Mouse (Mus musculus) heart, postnatal 0 days (tissue): Measurements from ENCODE around the gene Gm49394. TPM values are rescaled to one million over a fixed set of nuclear protein-coding genes. Genes with fewer than 3 reads are reported as not detected.
A peak's percentile ranks its signal among the peaks of the same experiment; 100 is the strongest.

Experiments
- ATAC-seq: fragments of 200-750 bp; cut with Nextera tagmentation; 2 replicates; pipeline ENCODE4 v1.8.0; 2017; ENCODE audit warnings: low read depth, moderate number of reproducible peaks, moderate library complexity; ENCODE audit not compliant: insufficient read depth
- DNase-seq: peaks from one replicate; pipeline ENCODE4 v3.0.0-alpha.2; 2016; ENCODE audit warnings: low spot score
- H3K27ac ChIP-seq: fragments of 300-500 bp; sonication (generic); 2 replicates; pipeline ENCODE4 v1.5.1; 2014; ENCODE audit warnings: low read depth, mild to moderate bottlenecking
- H3K27me3 ChIP-seq: fragments of 300-500 bp; sonication (generic); 2 replicates; pipeline ENCODE4 v1.6.1; 2014; ENCODE audit warnings: low read length, mixed read lengths; ENCODE audit not compliant: control insufficient read depth, insufficient read depth
- H3K36me3 ChIP-seq: fragments of 300-500 bp; sonication (generic); replicated peaks from 2 replicates; pipeline ENCODE4 v1.6.1; 2014; ENCODE audit warnings: low read length, mixed read lengths; ENCODE audit not compliant: control insufficient read depth, insufficient read depth
- H3K4me1 ChIP-seq: fragments of 300-500 bp; sonication (generic); 2 replicates; pipeline ENCODE4 v1.6.1; 2014; ENCODE audit warnings: antibody characterized with exemption; ENCODE audit not compliant: control insufficient read depth, insufficient read depth
- H3K4me2 ChIP-seq: fragments of 300-500 bp; sonication (generic); 2 replicates; pipeline ENCODE4 v1.6.1; 2014; ENCODE audit warnings: low read depth, mild to moderate bottlenecking, low read length, moderate library complexity
- H3K4me3 ChIP-seq: fragments of 300-500 bp; sonication (generic); 2 replicates; pipeline ENCODE4 v1.5.1; 2014; ENCODE audit warnings: low read depth, low read length
- H3K9ac ChIP-seq: fragments of 300-500 bp; sonication (generic); replicated peaks from 2 replicates; pipeline ENCODE4 v1.6.1; 2014; ENCODE audit warnings: low read depth, low read length, mixed read lengths
- H3K9me3 ChIP-seq: fragments of 300-500 bp; sonication (generic); replicated peaks from 2 replicates; pipeline ENCODE4 v1.6.1; 2016; ENCODE audit warnings: low read length; ENCODE audit not compliant: control insufficient read depth
- CTCF ChIP-seq: IDR thresholded peaks from 2 replicates; pipeline ENCODE4 v1.5.1; 2016; ENCODE audit warnings: antibody characterized with exemption, control low read depth, low read depth
- EP300 ChIP-seq: IDR thresholded peaks from 2 replicates; pipeline ENCODE4 v1.6.1; 2016; ENCODE audit warnings: antibody characterized with exemption, low read depth
- WGBS: fragments of 180-500 bp; shearing (Covaris S2); extraction: QIAGEN DNeasy Blood & Tissue Kit; methylation state at CpG from one replicate; pipeline ENCODE4 v1.1.7; 2014; 5-methylcytosine and 5-hydroxymethylcytosine counted together
- polyA plus RNA-seq: library from polyadenylated mRNA; unstranded; fragments of >200 nt; fragmentation: Nextera tagmentation; extraction: Ambion mirVana; gene quantifications from 2 replicates; pipeline ENCODE4 v1.2.1, GENCODE M21; 2015
- total RNA-seq: library from RNA; depleted of rRNA; stranded (reverse); fragments of >200 nt; gene quantifications from 2 replicates; pipeline ENCODE4 v1.2.3, GENCODE M21; 2014; ENCODE audit warnings: low replicate concordance

The Gm49394 gene
- total and polyA plus RNA-seq, 2 experiments from 2014 or later: not detected

GRCm38 (mm10) chr7:142661811-142662210 lies 7.9 kb downstream of the Gm49394 start:
- no peak for TF ChIP-seq CTCF
- no peak for TF ChIP-seq EP300
- ATAC-seq (no peak), DNase-seq (no peak)
- Histone ChIP-seq H3K9ac (peak overlapping the region; percentile 67; the same call in 1 of the 2 replicates), H3K27me3 (peaks cover 89% of the 10 kb centered on the region), H3K4me2 (peak overlapping the region; percentile 73), H3K4me3 (no peak overlapping the region), H3K27ac (peak overlapping the region; percentile 86; the same call in 1 of the 2 replicates), H3K36me3 (no peaks in the 10 kb centered on the region), H3K9me3 (no peaks in the 10 kb centered on the region), H3K4me1 (no peaks in the 10 kb centered on the region)

GRCm38 (mm10) chr7:142661046-142661445 lies 8.7 kb downstream of the Gm49394 start:
- Histone ChIP-seq H3K27ac (peak overlapping the region; percentile 86), H3K4me3 (peak overlapping the region; percentile 63), H3K4me1 (no peaks in the 10 kb centered on the region), H3K36me3 (no peaks in the 10 kb centered on the region), H3K9ac (peak overlapping the region; percentile 67), H3K4me2 (peak overlapping the region; percentile 73), H3K27me3 (peaks cover 91% of the 10 kb centered on the region), H3K9me3 (no peaks in the 10 kb centered on the region)
- DNase-seq (peak; percentile 45), ATAC-seq (0 out of 2 replicates have a peak, but pooled peaks have one; percentile 3)
- no peak for TF ChIP-seq CTCF
- TF ChIP-seq EP300: no peak
- WGBS: 3% methylated on average over 25 of the region's 25 CpGs

DNA sequence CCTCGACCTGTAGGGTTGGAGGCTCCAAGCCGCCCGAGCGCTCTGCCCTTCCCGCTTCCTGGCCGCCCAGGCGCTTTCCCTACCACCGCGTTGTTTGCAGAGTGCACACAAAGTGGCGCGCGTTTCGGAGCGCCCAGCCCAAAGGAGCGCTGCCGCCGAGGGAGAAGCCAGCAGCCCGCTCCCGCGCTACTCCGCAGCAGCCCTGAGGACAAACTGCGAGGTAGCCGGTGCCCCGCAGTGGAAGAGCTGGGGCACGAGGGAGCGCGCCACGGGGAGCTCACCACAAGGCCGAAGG lies 9.1 kb downstream of the Gm49394 start:
- Histone ChIP-seq H3K9ac (peak overlapping the region; percentile 67), H3K4me1 (no peaks in the 10 kb centered on the region), H3K27me3 (peaks cover 90% of the 10 kb centered on the region), H3K27ac (peak overlapping the region; percentile 86), H3K36me3 (no peaks in the 10 kb centered on the region), H3K4me3 (peak overlapping the region; percentile 63), H3K4me2 (peak overlapping the region; percentile 73), H3K9me3 (no peaks in the 10 kb centered on the region)
- ATAC-seq (no peak), DNase-seq (no peak)
- WGBS: 1% methylated on average over 29 of the region's 29 CpGs
- no peak for TF ChIP-seq EP300
- no peak for TF ChIP-seq CTCF

GRCm38 (mm10) chr7:142659767-142660650 lies 9.7 kb downstream of the Gm49394 start:
- TF ChIP-seq EP300 (no peak), CTCF (no peak)
- DNase-seq (no peak), ATAC-seq (peak; percentile 8; the same call in 1 of the 2 replicates)
- H3K4me1 ChIP-seq: no peaks in the 10 kb centered on the region
- H3K9me3 ChIP-seq: no peaks in the 10 kb centered on the region
- H3K36me3 ChIP-seq: peaks cover 3% of the 10 kb centered on the region; the same call in 1 of the 2 replicates
- H3K4me3 ChIP-seq: peak overlapping the region; percentile 63
- peak overlapping the region; percentile 73 for H3K4me2 ChIP-seq
- peak overlapping the region; percentile 86 for H3K27ac ChIP-seq
- H3K9ac ChIP-seq: peak overlapping the region; percentile 67
- WGBS: 2% methylated on average over 41 of the region's 43 CpGs
- peaks cover 89% of the 10 kb centered on the region for H3K27me3 ChIP-seq

DNA sequence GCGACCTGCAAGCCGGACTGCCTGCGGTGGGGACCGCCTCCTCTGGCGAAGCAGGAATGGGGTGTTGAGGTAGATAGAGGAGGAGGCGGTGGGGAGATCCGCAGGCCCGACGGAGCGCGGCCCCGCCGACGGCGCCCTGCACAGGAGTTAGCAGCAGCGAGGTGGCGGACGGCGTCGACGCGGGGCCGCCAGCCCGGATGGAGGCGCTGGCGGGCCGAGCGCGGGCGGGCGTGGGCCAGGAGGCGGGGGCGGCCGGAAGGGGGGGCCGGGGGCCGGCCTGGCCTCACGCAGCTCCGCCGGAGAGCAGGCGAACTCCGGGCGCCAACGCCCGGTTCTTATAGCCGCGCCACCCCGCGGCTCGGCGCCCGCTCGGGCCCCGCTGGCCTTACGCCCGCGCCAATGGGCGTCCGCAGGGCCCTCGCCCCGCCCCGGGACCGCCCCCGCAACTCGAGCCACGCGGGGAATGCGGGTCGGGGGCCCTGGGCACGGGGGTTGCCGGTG lies 10.5 kb downstream of the Gm49394 start:
- peaks cover 10% of the 10 kb centered on the region; the same call in 1 of the 2 replicates for H3K36me3 ChIP-seq
- H3K9ac ChIP-seq: peak overlapping the region; percentile 67
- H3K27ac ChIP-seq: peak overlapping the region; percentile 86
- H3K4me3 ChIP-seq: peak overlapping the region; percentile 63
- TF ChIP-seq CTCF: peak; percentile 3; the same call in 1 of the 2 replicates
- no peak for TF ChIP-seq EP300
- peak; percentile 63 for ATAC-seq
- peak overlapping the region; percentile 73 for H3K4me2 ChIP-seq
- H3K4me1 ChIP-seq: no peaks in the 10 kb centered on the region
- H3K27me3 ChIP-seq: peaks cover 89% of the 10 kb centered on the region
- peak; percentile 55 for DNase-seq
- WGBS: under 1% methylated on average over 40 of the region's 70 CpGs
- no peaks in the 10 kb centered on the region for H3K9me3 ChIP-seq
